Mouse (Mus musculus): ENCODE measurements around the gene Hsp90b1. TPM values are rescaled to one million over a fixed set of nuclear protein-coding genes. Genes with fewer than 3 reads are reported as not detected.
A peak's percentile ranks its signal among the peaks of the same experiment; 100 is the strongest.
"Not testable (repeated sequence)": the region's sequence is repeated elsewhere in the genome, so short reads cannot be mapped to it uniquely, and the experiment has no call there.

The Hsp90b1 gene
- polyA plus RNA-seq, 1 experiment from 2014 or later: 488 TPM

DNA sequence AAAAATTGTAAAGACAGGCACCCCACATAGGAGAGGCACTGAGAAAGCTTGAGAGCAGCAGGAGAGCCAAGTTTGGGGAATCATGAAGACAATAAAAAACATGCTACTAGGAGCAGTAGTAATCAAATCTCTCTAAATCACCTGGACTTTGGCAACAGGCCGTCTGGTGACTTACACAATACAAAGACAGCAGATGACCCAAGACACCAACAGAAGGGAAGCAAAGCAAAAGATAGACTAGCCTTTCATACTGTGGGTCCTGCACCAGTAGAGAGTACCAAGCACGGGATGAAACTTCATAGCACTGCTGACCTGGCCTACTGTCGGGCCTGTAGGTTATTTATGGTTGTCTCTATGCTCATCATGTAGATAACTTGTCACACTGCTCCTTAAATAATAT is 5.1 kb downstream of the Hsp90b1 start:
- H3K4me2 ChIP-seq (ENCODE audit: low read length): peak overlapping the region; percentile 18; the same call in 1 of the 2 replicates
- no peaks in the 10 kb centered on the region for H3K9me3 ChIP-seq (ENCODE audit: control insufficient read depth, low read length)
- H3K4me3 ChIP-seq (ENCODE audit: low read depth, low read length): no peak overlapping the region
- no peak overlapping the region for H3K27ac ChIP-seq (ENCODE audit: low read depth)
- ATAC-seq (replicated peaks; ENCODE audit: low FRiP score, low TSS enrichment, low read depth): no peak
- H3K27me3 ChIP-seq (replicated peaks; ENCODE audit: control insufficient read depth, insufficient read depth, low read length): no peaks in the 10 kb centered on the region
- H3K9ac ChIP-seq (ENCODE audit: low read length): no peak overlapping the region
- no peak for DNase-seq (ENCODE audit: low spot score)
- H3K4me1 ChIP-seq (replicated peaks; ENCODE audit: control insufficient read depth, insufficient read depth, low read length): peaks cover 34% of the 10 kb centered on the region
- 57% methylated on average over 3 of the region's 3 CpGs for WGBS
- peaks cover 82% of the 10 kb centered on the region for H3K36me3 ChIP-seq (ENCODE audit: control insufficient read depth, insufficient read depth, low read length)

DNA sequence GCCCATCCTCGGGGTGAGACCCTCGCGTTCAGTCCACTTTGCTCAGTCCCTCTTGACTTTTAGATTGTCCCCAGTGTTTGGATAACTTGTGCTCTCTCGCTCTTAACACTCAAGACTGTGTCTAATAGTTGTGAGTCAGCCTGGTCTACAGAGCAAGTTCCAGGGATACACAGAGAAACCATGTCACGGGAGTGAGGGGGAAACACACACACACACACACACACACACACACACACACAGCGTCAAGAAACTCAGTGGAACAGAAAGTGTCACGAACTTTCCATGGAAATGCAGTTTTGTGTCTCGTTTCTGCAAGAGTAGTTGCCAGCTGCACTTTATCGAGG is 19.3 kb downstream of the Hsp90b1 start:
- not testable (repeated sequence) for H3K9me3 ChIP-seq (ENCODE audit: control insufficient read depth, low read length); H3K27me3 ChIP-seq (replicated peaks; ENCODE audit: control insufficient read depth, insufficient read depth, low read length); H3K4me1 ChIP-seq (replicated peaks; ENCODE audit: control insufficient read depth, insufficient read depth, low read length); DNase-seq (ENCODE audit: low spot score); ATAC-seq (replicated peaks; ENCODE audit: low FRiP score, low TSS enrichment, low read depth); H3K27ac ChIP-seq (ENCODE audit: low read depth)
- H3K4me3 ChIP-seq (ENCODE audit: low read depth, low read length): peak overlapping the region; percentile 60
- H3K36me3 ChIP-seq (ENCODE audit: control insufficient read depth, insufficient read depth, low read length): peaks cover 14% of the 10 kb centered on the region
- WGBS: 17% methylated on average over 9 of the region's 9 CpGs
- H3K4me2 ChIP-seq (ENCODE audit: low read length): peak overlapping the region; percentile 53
- H3K9ac ChIP-seq (ENCODE audit: low read length): peak overlapping the region; percentile 72

DNA sequence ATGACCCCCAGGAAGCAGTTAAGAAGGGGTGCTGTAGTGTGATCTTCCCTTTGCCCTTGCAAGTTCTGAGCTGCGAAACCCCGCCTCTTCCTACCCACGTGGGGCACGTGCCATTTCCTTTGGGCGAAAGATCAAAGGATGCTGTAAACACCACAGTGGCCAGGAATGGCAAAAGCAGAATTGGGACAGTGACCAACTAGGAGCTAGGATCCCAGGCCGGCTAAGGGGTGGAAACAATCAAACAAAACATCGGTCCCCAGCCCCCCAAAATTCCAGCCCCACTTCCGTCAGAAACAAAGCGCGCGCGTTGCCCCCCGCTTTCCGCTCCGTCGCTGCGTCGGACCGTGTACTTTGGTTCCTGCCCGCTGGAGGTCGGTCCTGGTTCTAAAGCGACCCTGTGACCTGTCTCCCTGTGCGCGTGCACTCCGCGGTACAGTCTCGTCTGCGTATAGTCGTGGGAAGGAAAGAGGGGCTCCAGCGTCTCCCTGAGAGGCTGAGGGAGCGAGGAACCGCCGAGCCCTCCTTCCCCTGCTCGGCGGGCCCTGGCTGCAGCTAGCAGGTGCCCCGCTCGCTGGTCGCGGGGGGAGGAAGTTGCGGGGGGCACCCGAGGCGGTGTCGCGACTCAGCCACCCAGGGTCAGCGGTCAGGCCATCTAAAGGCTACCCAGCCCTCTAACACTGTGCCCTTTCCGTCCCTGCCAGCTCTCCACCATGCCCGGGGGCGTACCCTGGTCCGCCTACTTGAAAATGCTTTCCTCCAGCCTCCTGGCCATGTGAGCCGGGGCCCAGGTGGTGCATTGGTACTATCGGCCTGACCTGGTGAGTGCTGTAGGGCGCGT is 19.9 kb downstream of the Hsp90b1 start:
- H3K27me3 ChIP-seq (replicated peaks; ENCODE audit: control insufficient read depth, insufficient read depth, low read length); H3K9me3 ChIP-seq (ENCODE audit: control insufficient read depth, low read length); H3K4me1 ChIP-seq (replicated peaks; ENCODE audit: control insufficient read depth, insufficient read depth, low read length); H3K36me3 ChIP-seq (ENCODE audit: control insufficient read depth, insufficient read depth, low read length): not testable (repeated sequence)
- DNase-seq (ENCODE audit: low spot score) (peak; percentile 97), ATAC-seq (replicated peaks; ENCODE audit: low FRiP score, low TSS enrichment, low read depth) (peak; percentile 93)
- Histone ChIP-seq H3K4me2 (ENCODE audit: low read length) (peak overlapping the region; percentile 53), H3K27ac (ENCODE audit: low read depth) (peak overlapping the region; percentile 69; the same call in 1 of the 2 replicates), H3K9ac (ENCODE audit: low read length) (peak overlapping the region; percentile 72), H3K4me3 (ENCODE audit: low read depth, low read length) (peak overlapping the region; percentile 60)
- WGBS: under 1% methylated on average over 41 of the region's 53 CpGs

DNA sequence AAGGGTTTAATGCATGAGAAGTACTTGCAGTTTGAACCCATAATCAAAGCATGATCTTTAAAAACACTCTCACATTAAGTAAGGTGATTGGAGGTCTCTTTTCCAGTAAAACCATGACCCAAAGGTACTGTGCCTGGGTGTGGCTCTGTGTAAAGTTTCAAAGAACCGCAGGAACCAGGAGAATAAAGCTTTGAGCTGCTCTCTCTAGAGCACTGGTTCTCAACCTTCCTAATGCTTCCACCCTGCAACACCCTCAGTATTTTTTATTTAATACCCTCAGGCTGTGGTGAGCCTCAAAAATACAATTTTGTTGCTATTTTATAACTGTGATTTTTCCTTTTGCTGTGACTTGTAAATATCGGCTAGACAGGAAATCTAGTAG is 20.5 kb downstream of the Hsp90b1 start:
- not testable (repeated sequence) for H3K27me3 ChIP-seq (replicated peaks; ENCODE audit: control insufficient read depth, insufficient read depth, low read length); H3K9me3 ChIP-seq (ENCODE audit: control insufficient read depth, low read length); H3K27ac ChIP-seq (ENCODE audit: low read depth); H3K4me1 ChIP-seq (replicated peaks; ENCODE audit: control insufficient read depth, insufficient read depth, low read length); DNase-seq (ENCODE audit: low spot score); H3K36me3 ChIP-seq (ENCODE audit: control insufficient read depth, insufficient read depth, low read length); H3K9ac ChIP-seq (ENCODE audit: low read length)
- 40% methylated on average over 2 of the region's 2 CpGs for WGBS
- peak overlapping the region; percentile 53 for H3K4me2 ChIP-seq (ENCODE audit: low read length)
- peak overlapping the region; percentile 60 for H3K4me3 ChIP-seq (ENCODE audit: low read depth, low read length)
- peak; percentile 34; the same call in 1 of the 2 replicates for ATAC-seq (replicated peaks; ENCODE audit: low FRiP score, low TSS enrichment, low read depth)

DNA sequence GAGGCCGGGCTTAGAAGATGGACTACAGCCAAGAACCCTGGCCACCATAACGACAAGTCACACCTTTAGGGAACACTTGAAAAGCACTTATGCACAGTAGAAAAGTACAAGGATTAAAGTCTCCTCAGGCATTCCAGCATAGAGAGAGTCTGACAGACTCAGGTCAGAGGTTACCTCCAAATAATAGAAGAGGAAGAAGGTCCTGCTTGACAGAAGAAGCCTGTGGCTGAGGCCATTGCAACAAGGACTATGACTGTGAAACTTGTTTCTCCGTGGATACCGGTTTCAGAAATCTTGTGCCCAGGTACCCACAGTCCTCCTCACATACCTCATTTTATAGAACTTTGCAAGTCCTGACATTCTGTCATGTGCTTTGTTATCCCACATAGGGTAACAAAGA is 34.8 kb downstream of the Hsp90b1 start:
- not testable (repeated sequence) for H3K27ac ChIP-seq (ENCODE audit: low read depth); H3K27me3 ChIP-seq (replicated peaks; ENCODE audit: control insufficient read depth, insufficient read depth, low read length); H3K36me3 ChIP-seq (ENCODE audit: control insufficient read depth, insufficient read depth, low read length); ATAC-seq (replicated peaks; ENCODE audit: low FRiP score, low TSS enrichment, low read depth); H3K9me3 ChIP-seq (ENCODE audit: control insufficient read depth, low read length); DNase-seq (ENCODE audit: low spot score); H3K4me3 ChIP-seq (ENCODE audit: low read depth, low read length); H3K9ac ChIP-seq (ENCODE audit: low read length); H3K4me1 ChIP-seq (replicated peaks; ENCODE audit: control insufficient read depth, insufficient read depth, low read length); H3K4me2 ChIP-seq (ENCODE audit: low read length)
- WGBS: 88% methylated on average over 4 of the region's 4 CpGs

Small RNAs within 50 kb of the gene (microRNA-seq; reads per million reads assigned to microRNA genes)
- gene Gm25745: 0.68 reads per million

Other genes starting within 250 kb of the Hsp90b1 start
- gene Syn3, start 206.6 kb downstream of the Hsp90b1 start, polyA plus RNA-seq (2014; fragmentation: Nextera tagmentation; extraction: Ambion mirVana): 3.7 and 4.6 TPM in 2 replicates
- gene Ttc41, start 302 bp upstream of the Hsp90b1 start, polyA plus RNA-seq (2014; fragmentation: Nextera tagmentation; extraction: Ambion mirVana): 3.5 and 3.7 TPM in 2 replicates
- not detected in 2 replicates for gene Gm49358, start 58.5 kb upstream of the Hsp90b1 start, polyA plus RNA-seq (2014; fragmentation: Nextera tagmentation; extraction: Ambion mirVana)
- 1.9 and 2.2 TPM in 2 replicates for gene Nt5dc3, start 73.5 kb upstream of the Hsp90b1 start, polyA plus RNA-seq (2014; fragmentation: Nextera tagmentation; extraction: Ambion mirVana)